Mouse (Mus musculus): ENCODE data around the gene Acot12.
"Not testable (repeated sequence)": the region's sequence is repeated elsewhere in the genome, so short reads cannot be mapped to it uniquely, and the experiment has no call there.

The Acot12 gene

GRCm38 (mm10) chr13:91760302-91761050 is 19.2 kb downstream of the Acot12 start:
- no peak for DNase-seq

- DNase-seq = no peak
Measured at GRCm38 (mm10) chr13:91761654-91762445, 20.5 kb downstream of the Acot12 start.

- not testable (repeated sequence) for DNase-seq
Measured at GRCm38 (mm10) chr13:91763654-91764053, 22.3 kb downstream of the Acot12 start.

- DNase-seq = no peak
Measured at GRCm38 (mm10) chr13:91765627-91766026, 24.3 kb downstream of the Acot12 start.

GRCm38 (mm10) chr13:91768683-91769651 is 27.7 kb downstream of the Acot12 start:
- no peak for DNase-seq

GRCm38 (mm10) chr13:91778092-91778491 is 36.8 kb downstream of the Acot12 start:
- DNase-seq = no peak

- DNase-seq = no peak
Measured at GRCm38 (mm10) chr13:91779892-91780291, 38.6 kb downstream of the Acot12 start.

GRCm38 (mm10) chr13:91792035-91792434 is 50.7 kb downstream of the Acot12 start:
- DNase-seq = no peak

- DNase-seq = no peak
Measured at GRCm38 (mm10) chr13:91794926-91795436, 53.7 kb downstream of the Acot12 start.

- DNase-seq = no peak
Measured at GRCm38 (mm10) chr13:91795593-91795992, 54.3 kb downstream of the Acot12 start.

- DNase-seq = no peak
Measured at GRCm38 (mm10) chr13:91796003-91796402, 54.7 kb downstream of the Acot12 start.

GRCm38 (mm10) chr13:91796916-91797315 is 55.6 kb downstream of the Acot12 start:
- DNase-seq = no peak

- DNase-seq = no peak
Measured at GRCm38 (mm10) chr13:91797442-91797841, 56.1 kb downstream of the Acot12 start.

GRCm38 (mm10) chr13:91801726-91802125 is 60.4 kb downstream of the Acot12 start:
- DNase-seq = no peak

- peak; percentile 87 for DNase-seq
Measured at GRCm38 (mm10) chr13:91807155-91807839, 66.0 kb downstream of the Acot12 start, which contains the start of gene Zcchc9. Zcchc9 (minus strand) TSS chr13:91807705.

- DNase-seq = no peak
Measured at GRCm38 (mm10) chr13:91807874-91808575, 66.7 kb downstream of the Acot12 start.

GRCm38 (mm10) chr13:91809476-91809875 is 68.2 kb downstream of the Acot12 start:
- DNase-seq = no peak

- no peak for DNase-seq
Measured at GRCm38 (mm10) chr13:91814670-91815069, 73.4 kb downstream of the Acot12 start.

GRCm38 (mm10) chr13:91823735-91824134 is 82.4 kb downstream of the Acot12 start:
- DNase-seq = no peak

- DNase-seq = peak; percentile 45
Measured at GRCm38 (mm10) chr13:91824845-91825550, 83.7 kb downstream of the Acot12 start.

- no peak for DNase-seq
Measured at GRCm38 (mm10) chr13:91826066-91826465, 84.8 kb downstream of the Acot12 start.

Data from lung, postnatal 14 days (tissue).